Mouse (Mus musculus) R1 (cell line): ENCODE results near the gene Akr1b7.
"Not testable (repeated sequence)": the region's sequence is repeated elsewhere in the genome, so short reads cannot be mapped to it uniquely, and the experiment has no call there.

ENCODE experiments used
- DNase-seq: peaks from one replicate; pipeline ENCODE4 v3.0.0-alpha.2; 2018; ENCODE audit warnings: low read depth, low spot score

Gene Akr1b7

GRCm38 (mm10) chr6:34412023-34412422, at the start of gene Akr1b7:
Gene Akr1b7, plus strand, starts transcription at chr6:34412334.
- no peak for DNase-seq

GRCm38 (mm10) chr6:34364217-34365136, 47.7 kb upstream of the Akr1b7 start:
- peak; percentile 55 for DNase-seq

GRCm38 (mm10) chr6:34367998-34368397, 44.1 kb upstream of the Akr1b7 start:
- no peak for DNase-seq

DNA sequence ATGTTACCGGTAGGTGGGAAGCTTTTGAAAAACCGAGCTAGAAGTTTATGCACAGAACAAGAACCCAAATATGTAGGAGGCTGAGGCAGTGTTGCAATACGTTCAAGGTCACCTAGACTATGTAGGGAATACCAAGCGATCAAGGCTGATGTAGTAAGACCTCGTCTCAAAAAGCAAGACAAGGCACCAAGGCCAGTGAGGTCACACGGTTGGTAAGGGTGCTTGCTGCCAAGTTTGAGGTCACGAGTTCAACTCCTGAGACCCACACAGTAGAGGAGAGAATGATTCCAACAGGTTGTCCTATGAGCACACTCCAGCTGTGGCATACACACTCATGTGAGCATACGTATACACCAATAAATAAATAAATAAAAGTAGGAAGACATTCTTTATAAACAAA, 42.1 kb upstream of the Akr1b7 start:
- no peak for DNase-seq

- DNase-seq = peak; percentile 92
Measured at GRCm38 (mm10) chr6:34371700-34372351, 40.3 kb upstream of the Akr1b7 start.

DNA sequence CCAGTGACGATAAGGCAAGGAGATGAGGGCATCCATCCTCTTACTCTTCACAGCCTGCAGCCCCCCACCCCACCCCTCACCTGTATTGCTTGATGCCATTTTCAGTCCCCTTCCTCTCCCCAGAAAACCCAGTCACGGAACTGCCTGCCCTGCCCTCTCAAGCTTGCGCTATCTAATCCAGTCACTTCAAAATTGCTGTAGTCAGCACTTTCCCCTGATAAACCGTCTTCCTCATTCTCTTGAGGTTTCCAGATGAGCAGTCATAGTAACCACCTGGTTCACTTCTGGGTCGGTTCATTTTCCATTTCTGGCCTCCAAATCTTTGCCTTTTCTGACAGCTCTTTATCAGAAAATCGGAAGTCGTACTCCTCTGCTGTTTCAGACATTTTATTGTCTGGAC, 38.3 kb upstream of the Akr1b7 start:
- no peak for DNase-seq

DNA sequence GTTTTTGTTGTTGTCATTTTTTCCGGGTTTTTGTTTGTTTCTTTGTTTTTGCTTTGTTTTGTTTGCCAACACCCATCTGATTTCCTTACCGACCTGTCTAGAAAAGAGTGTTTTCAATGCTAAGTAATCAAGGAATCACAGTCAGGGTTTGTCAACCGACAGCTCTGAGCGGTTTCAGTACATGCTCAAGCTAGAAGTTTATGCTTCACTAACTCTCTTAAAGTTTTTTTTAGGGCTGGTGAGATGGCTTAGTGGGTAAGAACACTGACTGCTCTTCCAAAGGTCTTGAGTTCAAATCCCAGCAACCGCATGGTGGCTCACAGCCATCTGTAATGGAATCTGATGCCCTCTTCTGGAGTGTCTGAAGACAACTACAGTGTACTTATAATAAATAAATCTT, 36.2 kb upstream of the Akr1b7 start:
- not testable (repeated sequence) for DNase-seq

GRCm38 (mm10) chr6:34383401-34383800, 28.7 kb upstream of the Akr1b7 start:
- DNase-seq = no peak

DNA sequence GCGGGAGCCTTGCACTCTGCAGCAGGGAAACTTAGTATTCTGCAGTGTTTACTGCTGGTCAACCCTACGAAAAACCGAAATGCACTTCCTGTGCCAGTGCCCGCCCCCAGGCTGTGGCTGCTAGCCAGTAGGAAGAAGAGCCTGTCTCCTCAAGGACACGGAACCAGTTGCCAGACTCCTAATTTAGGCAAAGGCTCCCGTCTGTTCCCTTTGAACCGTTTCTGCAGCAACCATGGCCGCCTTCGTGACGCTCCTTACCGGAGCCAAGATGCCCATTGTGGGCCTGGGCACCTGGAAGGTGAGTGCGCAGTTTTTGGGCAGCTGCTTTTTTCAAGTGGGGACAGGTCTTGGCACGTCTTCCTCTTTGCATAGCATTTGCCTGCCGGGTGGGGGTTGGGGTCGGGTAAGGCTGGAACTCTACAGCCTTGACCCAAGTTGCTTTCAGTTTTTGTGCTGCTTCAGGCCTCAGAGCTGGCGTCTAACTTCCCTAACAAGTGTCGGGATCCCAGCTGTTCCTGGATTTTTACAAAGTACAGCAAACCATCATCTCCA, 27.9 kb upstream of the Akr1b7 start, which contains the start of gene Akr1b10:
TSS of gene Akr1b10 (plus strand) at position 109 of the 552 bp plus-strand sequence.
- DNase-seq = peak; percentile 83

GRCm38 (mm10) chr6:34384701-34385370, 27.3 kb upstream of the Akr1b7 start:
- peak; percentile 37 for DNase-seq

- DNase-seq = no peak
Measured at GRCm38 (mm10) chr6:34388420-34389156, 23.5 kb upstream of the Akr1b7 start.

DNA sequence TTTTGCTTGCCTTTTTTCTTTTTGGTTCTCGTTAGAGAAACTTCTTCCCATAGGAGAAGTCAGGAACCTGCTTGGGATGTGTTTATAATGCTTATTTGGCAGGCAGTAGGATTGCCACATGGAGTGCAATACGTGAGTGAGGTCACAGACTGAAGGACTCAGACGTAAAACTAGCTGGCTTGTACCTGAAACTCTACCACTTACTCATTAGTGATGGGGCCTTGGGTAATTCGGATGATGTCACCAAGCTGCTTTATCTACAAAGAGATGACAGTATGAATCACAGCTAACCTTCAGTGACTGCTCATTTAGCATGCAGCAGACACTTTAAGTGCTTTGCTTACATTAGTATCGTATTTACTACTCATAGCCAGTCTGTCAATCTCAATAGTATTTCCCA, 16.2 kb upstream of the Akr1b7 start:
- no peak for DNase-seq

DNA sequence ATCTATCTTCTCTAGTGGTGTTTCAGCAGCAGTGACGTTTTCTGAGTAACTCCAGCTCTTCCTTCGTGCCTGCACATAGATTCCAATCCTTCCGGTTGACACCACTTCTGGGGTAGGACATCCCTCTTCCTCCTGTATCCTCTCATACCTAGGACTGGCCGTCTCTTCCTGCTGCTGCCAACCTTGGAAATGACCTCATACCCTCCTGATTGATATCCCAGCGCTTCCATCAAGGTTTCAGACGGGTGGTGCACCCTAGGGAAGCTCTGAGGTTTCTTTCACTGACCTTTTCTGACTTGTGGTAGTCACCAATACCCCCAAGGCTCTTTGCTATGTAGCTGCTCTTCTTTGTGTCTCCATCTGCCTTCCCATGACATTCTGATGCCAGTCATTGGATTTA, 13.7 kb upstream of the Akr1b7 start:
- no peak for DNase-seq

- peak; percentile 83 for DNase-seq
Measured at GRCm38 (mm10) chr6:34399606-34400220, 12.4 kb upstream of the Akr1b7 start.

DNA sequence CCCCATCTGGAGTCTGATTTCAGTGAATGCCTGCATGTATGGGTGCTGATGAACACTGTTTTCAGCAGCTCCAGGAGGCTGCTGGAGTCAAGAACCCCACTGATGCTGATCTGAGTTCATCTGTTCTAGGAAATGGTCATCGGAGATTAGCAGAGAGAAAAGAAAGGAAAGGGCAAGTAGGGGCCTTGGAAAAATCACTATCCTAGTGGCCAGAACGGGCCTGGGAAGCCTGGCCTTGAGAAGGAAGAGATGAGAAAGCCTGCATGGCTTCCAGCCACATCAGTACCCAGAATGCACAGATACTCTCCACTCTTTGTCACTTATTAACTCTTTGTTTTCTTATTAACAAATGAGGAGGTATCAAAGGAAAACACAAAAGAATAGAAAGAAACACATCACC, 11.4 kb upstream of the Akr1b7 start:
- no peak for DNase-seq

DNA sequence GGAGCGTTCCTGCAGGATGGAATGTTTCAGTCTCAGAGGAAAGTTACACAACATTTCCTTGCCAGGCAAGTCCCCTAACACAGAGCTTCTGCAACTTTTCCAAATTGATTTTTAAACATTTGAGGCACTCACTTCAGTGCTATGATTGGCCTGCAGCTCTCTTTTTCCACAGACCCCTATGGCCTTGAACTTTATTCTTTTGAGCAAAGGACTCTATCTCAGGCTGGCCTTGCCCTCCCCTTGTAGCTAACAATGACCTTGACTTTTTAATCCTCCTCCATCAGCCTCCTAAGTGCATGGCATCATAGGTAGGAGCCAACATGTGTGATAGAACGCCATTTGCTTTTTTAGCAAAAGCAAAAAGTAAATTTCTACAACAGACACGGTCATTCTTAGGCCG, 5.4 kb upstream of the Akr1b7 start:
- DNase-seq = no peak

DNA sequence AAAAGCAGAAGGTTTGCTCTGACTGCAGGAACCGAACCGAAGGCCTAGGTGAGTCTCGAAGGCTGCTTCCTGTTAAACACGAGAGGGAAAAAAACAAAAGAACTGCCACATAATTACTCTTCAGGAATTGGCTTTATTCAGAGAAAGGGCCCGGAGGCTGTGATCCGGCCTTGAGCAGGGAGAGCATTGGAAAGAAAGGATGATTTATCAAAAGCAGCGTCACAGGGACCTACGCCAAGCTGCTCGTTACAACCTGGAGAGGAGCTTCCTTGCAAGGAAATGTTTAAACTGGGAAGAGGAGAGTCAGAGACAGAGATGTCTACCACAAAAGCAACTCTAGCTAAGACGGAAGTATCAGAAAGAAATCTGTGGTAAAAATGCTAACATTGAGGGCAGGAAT, 4.7 kb upstream of the Akr1b7 start:
- DNase-seq = no peak

- DNase-seq = no peak
Measured at GRCm38 (mm10) chr6:34412688-34413087, 554 bp downstream of the Akr1b7 start.

DNA sequence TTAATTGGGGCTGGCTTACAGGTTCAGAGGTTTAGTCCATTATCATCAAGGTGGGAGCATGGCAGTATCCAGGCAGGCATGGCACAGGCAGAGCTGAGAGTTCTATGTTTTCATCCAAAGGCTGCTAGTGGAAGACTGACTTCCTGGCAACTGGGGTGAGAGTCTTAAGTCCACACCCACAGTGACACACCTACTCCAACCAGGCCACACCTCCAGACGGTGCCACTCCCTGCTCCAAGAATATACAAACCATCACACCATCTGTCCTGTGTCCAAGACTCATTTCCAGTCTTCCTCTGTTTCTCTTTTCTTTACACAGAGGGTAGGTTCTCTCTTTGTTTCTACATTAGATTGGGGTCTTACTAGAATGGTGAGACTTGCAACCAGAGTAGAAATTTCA, 1.3 kb downstream of the Akr1b7 start:
- not testable (repeated sequence) for DNase-seq

DNA sequence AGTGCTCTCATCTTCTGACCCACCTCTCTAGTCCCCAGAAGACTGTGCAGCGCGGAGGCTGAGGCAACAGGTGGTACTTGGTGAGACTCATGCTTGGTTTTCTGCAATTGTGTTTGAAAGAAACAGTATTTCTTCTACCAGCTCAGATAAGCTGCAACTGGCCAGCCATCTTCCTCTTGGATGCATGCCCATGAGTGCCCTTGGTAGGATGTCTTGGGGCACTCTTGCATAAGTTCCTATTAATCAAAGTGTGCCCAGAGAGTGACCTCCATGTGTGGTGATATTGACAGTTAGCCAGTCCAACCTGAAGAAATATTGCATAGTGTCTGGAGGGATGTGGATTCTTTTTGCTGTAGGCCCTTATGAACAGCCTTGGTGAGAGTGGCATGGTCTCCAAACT, 4.4 kb downstream of the Akr1b7 start:
- DNase-seq = no peak

DNA sequence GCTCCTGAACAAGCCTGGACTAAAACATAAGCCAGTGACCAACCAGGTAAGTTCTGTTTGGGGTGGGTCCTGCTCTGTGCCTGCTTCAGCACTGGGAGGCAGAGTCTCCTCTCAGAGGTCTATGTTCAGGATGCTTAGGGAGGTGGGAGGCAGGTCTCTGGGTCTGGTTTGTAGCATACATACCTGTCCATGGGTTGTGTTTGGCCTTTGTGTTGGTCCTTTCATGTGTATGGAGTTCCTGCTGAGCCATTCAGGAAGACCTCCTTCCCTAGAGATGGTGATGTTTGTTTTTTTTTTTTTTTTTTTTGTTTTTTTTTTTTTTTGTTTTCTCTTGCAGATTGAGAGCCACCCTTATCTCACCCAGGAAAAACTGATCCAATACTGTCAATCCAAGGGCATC, 6.9 kb downstream of the Akr1b7 start:
- peak; percentile 63 for DNase-seq
